Mouse (Mus musculus) embryonic facial prominence, embryonic 11.5 days (tissue): ENCODE measurements around the gene Itga8. TPM values are rescaled to one million over a fixed set of nuclear protein-coding genes. Genes with fewer than 3 reads are reported as not detected.

Source experiments
- ATAC-seq: fragments of 200-750 bp; cut with Nextera tagmentation; replicated peaks from 2 replicates; pipeline ENCODE4 v1.8.0; 2017; ENCODE audit warnings: low read depth; ENCODE audit not compliant: insufficient number of reproducible peaks, low FRiP score, low TSS enrichment
- DNase-seq: peaks from one replicate; pipeline ENCODE4 v3.0.0-alpha.2; 2015; ENCODE audit warnings: low spot score
- H3K27ac ChIP-seq: fragments of 300-500 bp; sonication (generic); replicated peaks from 2 replicates; pipeline ENCODE4 v1.5.1; 2014; ENCODE audit warnings: mild to moderate bottlenecking, low read depth, low read length, control low read depth
- H3K27me3 ChIP-seq: fragments of 300-500 bp; sonication (generic); 2 replicates; pipeline ENCODE4 v1.6.1; 2014; ENCODE audit warnings: mild to moderate bottlenecking, low read length, moderate library complexity, mixed read lengths; ENCODE audit not compliant: control insufficient read depth, insufficient read depth
- H3K36me3 ChIP-seq: fragments of 300-500 bp; sonication (generic); replicated peaks from 2 replicates; pipeline ENCODE4 v1.6.1; 2014; ENCODE audit warnings: low read depth, mild to moderate bottlenecking, low read length, moderate library complexity, mixed read lengths; ENCODE audit not compliant: control insufficient read depth, insufficient read depth
- H3K4me1 ChIP-seq: fragments of 300-500 bp; sonication (generic); 2 replicates; pipeline ENCODE4 v1.6.1; 2014; ENCODE audit warnings: low read length, mixed read lengths; ENCODE audit not compliant: control insufficient read depth, insufficient read depth
- H3K4me2 ChIP-seq: fragments of 300-500 bp; sonication (generic); 2 replicates; pipeline ENCODE4 v1.6.1; 2014; ENCODE audit warnings: low read depth, mild to moderate bottlenecking, control low read depth, low read length, moderate library complexity
- H3K4me3 ChIP-seq: fragments of 300-500 bp; sonication (generic); 2 replicates; pipeline ENCODE4 v1.5.1; 2014; ENCODE audit warnings: low read depth, low read length, control low read depth
- H3K9ac ChIP-seq: fragments of 300-500 bp; sonication (generic); replicated peaks from 2 replicates; pipeline ENCODE4 v1.6.1; 2014; ENCODE audit warnings: mild to moderate bottlenecking, control low read depth, low read length
- H3K9me3 ChIP-seq: fragments of 300-500 bp; sonication (generic); replicated peaks from 2 replicates; pipeline ENCODE4 v1.6.1; 2016; ENCODE audit warnings: mild to moderate bottlenecking, low read length, inconsistent platforms, mixed read lengths; ENCODE audit not compliant: control insufficient read depth
- WGBS: fragments of 180-500 bp; shearing (Covaris S2); extraction: QIAGEN DNeasy Blood & Tissue Kit; methylation state at CpG from one replicate; pipeline ENCODE4 v1.1.7; 2014; 5-methylcytosine and 5-hydroxymethylcytosine counted together
- polyA plus RNA-seq: library from polyadenylated mRNA; unstranded; fragments of >200 nt; fragmentation: Nextera tagmentation; extraction: Ambion mirVana; gene quantifications from 2 replicates; pipeline ENCODE4 v1.2.1, GENCODE M21; 2014

The Itga8 gene
- polyA plus RNA-seq, 1 experiment from 2014 or later = 9.4 TPM

DNA sequence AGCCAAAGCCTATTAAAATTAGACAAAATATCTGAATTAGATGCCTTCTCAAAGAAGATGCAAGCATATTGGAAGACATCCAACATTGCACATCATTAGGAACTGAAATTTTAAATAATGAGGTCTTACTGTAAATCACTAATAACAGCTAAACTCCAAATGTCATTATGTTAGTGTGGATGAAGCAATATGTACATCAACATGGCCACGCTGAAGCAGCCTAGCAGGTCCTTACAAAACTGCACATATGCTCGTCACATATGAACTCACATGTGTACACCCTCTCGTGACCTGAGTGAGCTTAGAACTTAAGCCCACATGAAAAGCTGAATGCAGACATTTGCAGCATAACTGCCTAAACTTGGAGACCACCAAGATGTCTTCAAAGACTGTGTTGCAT, 66.4 kb downstream of the Itga8 start:
- WGBS = 90% methylated on average over 3 of the region's 3 CpGs
- Histone ChIP-seq H3K9ac (no peak overlapping the region), H3K4me3 (no peak overlapping the region), H3K4me1 (no peaks in the 10 kb centered on the region), H3K4me2 (no peak overlapping the region), H3K9me3 (no peaks in the 10 kb centered on the region), H3K27ac (no peak overlapping the region), H3K27me3 (no peaks in the 10 kb centered on the region), H3K36me3 (no peaks in the 10 kb centered on the region)
- no peak for DNase-seq
- ATAC-seq = no peak

DNA sequence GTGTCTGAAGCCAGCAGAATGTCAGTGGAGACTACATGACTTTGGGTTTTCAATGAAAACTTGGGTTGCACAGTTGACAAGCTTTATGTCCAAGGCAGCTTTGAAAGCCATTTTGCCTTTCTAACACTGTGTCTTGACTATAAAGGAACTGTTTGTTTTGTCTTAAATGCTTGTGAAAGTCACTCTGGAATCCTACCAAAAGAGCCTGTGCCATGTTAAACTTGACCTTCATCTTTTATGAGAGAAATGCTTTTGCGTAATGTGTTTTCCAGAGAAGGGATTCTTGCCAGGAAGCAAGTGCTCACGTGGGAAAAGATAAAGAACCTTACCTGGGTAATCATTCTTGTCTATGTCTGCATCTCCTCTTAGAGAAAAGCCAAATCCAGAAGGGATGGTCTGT, 72.0 kb downstream of the Itga8 start:
- no peak overlapping the region for H3K9ac ChIP-seq
- H3K27me3 ChIP-seq = no peaks in the 10 kb centered on the region
- H3K36me3 ChIP-seq = no peaks in the 10 kb centered on the region
- no peaks in the 10 kb centered on the region for H3K9me3 ChIP-seq
- H3K4me1 ChIP-seq = no peaks in the 10 kb centered on the region
- H3K4me2 ChIP-seq = no peak overlapping the region
- ATAC-seq (no peak), DNase-seq (no peak)
- H3K27ac ChIP-seq = no peak overlapping the region
- WGBS = 96% methylated on average over 2 of the region's 2 CpGs
- H3K4me3 ChIP-seq = no peak overlapping the region

DNA sequence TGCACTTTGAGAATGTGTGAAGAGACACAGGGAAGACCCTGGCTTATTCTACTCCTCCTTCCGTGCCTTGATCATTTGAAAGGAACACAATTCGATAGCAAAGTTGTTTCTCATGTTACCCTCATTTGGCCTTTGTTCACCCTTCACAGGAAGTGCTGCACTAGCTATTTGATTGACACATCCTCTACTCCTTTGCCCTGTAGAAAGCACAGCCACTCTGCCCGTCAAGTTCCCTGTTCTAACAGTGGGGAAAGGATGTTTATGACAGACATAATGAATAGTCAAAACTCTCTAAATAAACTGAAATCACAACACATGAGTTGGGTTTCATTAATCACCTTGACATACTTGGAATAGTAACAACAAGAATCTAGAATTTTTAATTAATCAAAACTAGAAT, 73.4 kb downstream of the Itga8 start:
- no peak overlapping the region for H3K27ac ChIP-seq
- no peaks in the 10 kb centered on the region for H3K4me1 ChIP-seq
- H3K27me3 ChIP-seq = no peaks in the 10 kb centered on the region
- no peak overlapping the region for H3K9ac ChIP-seq
- H3K4me2 ChIP-seq = no peak overlapping the region
- no peaks in the 10 kb centered on the region for H3K9me3 ChIP-seq
- DNase-seq = no peak
- no peak overlapping the region for H3K4me3 ChIP-seq
- H3K36me3 ChIP-seq = no peaks in the 10 kb centered on the region
- ATAC-seq = no peak
- WGBS = 33% methylated on average over 3 of the region's 3 CpGs

DNA sequence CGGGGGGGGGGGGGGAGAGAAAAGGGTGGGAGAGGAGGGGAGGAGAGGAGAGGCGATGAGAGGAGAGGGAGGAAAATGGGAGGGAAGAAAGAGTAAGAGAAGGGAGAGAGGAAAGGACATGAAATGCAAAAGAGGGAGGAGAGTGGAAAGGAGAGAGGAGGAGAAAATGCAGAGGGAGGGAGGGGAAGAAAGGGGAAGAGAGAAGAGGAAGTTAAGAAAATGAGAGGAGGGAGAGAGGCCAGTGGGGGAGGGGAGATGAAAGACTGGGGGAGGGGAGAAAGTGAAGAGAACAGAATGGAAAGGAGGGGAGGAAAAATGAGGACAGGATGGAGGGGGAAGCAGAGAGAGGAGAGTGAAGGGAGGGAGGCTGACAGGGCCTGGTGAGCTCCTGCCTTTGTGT, 74.5 kb downstream of the Itga8 start:
- Histone ChIP-seq H3K4me3 (no peak overlapping the region), H3K9me3 (no peaks in the 10 kb centered on the region), H3K4me2 (no peak overlapping the region), H3K27ac (no peak overlapping the region), H3K27me3 (no peaks in the 10 kb centered on the region), H3K9ac (no peak overlapping the region), H3K36me3 (no peaks in the 10 kb centered on the region), H3K4me1 (no peaks in the 10 kb centered on the region)
- no peak for ATAC-seq
- 42% methylated on average over 1 of the region's 2 CpGs for WGBS
- DNase-seq = no peak

DNA sequence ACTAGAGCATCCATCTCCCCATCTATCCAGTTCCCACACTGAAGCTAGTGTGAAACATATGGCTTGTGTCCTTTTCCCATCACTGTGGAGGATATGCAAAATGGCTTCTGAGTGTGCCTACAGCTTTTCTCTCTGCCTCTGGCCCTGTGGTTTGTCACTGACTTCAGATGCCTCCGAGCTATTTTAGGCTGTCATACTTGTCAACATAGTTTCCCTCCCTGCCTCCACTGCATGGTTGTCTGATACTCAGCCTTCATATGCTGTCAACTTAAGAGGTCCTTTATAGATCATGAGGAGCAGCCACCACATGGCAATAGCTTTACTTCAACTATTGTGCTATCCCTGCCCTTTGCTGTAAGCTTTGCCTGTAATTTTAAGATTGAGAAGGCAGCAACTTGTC, 75.4 kb downstream of the Itga8 start:
- Histone ChIP-seq H3K4me2 (no peak overlapping the region), H3K4me1 (no peaks in the 10 kb centered on the region), H3K27ac (no peak overlapping the region), H3K27me3 (no peaks in the 10 kb centered on the region), H3K4me3 (no peak overlapping the region), H3K9ac (no peak overlapping the region), H3K36me3 (no peaks in the 10 kb centered on the region), H3K9me3 (no peaks in the 10 kb centered on the region)
- no peak for DNase-seq
- 71% methylated on average over 1 of the region's 1 CpGs for WGBS
- no peak for ATAC-seq

DNA sequence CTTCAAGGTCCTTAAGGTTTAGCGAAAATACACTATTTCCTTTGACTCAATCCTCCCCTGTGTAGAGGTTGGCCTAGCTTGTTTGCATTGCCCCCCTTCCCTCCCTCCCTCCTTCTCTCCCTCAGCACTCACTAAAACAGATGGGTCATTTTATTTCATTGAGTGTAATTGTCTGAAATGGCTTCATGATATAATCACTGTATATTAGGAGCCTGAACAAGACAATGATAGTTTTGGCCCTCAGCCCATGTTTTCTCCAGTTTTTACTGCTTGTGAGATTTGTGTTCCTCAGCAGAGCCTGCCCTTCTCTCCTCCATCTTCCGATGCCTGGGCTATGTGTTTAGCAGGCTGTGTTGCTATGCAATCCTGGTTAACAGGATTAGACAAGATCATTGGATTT, 80.1 kb downstream of the Itga8 start:
- 75% methylated on average over 2 of the region's 2 CpGs for WGBS

DNA sequence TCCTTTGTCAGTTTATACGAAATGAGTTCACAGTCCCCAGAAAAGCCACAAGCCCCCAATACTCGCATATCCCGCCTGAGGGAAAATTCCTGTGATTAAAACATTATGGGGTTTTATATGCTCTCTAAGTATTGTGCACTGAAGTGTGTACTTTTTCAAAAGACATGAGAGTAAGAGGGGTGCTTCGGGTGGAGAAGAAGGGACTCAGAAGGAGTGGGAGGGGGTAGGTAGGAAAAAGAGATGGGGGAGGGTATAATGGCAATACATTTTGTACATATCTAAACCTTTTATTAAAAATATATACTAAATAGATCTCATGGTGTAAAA, 88.3 kb downstream of the Itga8 start:
- WGBS = 48% methylated on average over 4 of the region's 4 CpGs
- DNase-seq = peak; percentile 34
- Histone ChIP-seq H3K27ac (no peak overlapping the region), H3K9me3 (no peaks in the 10 kb centered on the region), H3K4me2 (no peak overlapping the region), H3K36me3 (no peaks in the 10 kb centered on the region), H3K4me1 (no peaks in the 10 kb centered on the region), H3K27me3 (no peaks in the 10 kb centered on the region), H3K9ac (no peak overlapping the region), H3K4me3 (no peak overlapping the region)
- ATAC-seq = no peak

More for the DNA sequence above, 80.1 kb downstream of the Itga8 start:
- no peak for DNase-seq
- no peak overlapping the region for H3K4me3 ChIP-seq
- no peak for ATAC-seq
- no peaks in the 10 kb centered on the region for H3K36me3 ChIP-seq
- no peak overlapping the region for H3K9ac ChIP-seq
- no peaks in the 10 kb centered on the region for H3K4me1 ChIP-seq
- no peak overlapping the region for H3K4me2 ChIP-seq
- H3K27me3 ChIP-seq = no peaks in the 10 kb centered on the region
- no peaks in the 10 kb centered on the region for H3K9me3 ChIP-seq
- no peak overlapping the region for H3K27ac ChIP-seq

DNA sequence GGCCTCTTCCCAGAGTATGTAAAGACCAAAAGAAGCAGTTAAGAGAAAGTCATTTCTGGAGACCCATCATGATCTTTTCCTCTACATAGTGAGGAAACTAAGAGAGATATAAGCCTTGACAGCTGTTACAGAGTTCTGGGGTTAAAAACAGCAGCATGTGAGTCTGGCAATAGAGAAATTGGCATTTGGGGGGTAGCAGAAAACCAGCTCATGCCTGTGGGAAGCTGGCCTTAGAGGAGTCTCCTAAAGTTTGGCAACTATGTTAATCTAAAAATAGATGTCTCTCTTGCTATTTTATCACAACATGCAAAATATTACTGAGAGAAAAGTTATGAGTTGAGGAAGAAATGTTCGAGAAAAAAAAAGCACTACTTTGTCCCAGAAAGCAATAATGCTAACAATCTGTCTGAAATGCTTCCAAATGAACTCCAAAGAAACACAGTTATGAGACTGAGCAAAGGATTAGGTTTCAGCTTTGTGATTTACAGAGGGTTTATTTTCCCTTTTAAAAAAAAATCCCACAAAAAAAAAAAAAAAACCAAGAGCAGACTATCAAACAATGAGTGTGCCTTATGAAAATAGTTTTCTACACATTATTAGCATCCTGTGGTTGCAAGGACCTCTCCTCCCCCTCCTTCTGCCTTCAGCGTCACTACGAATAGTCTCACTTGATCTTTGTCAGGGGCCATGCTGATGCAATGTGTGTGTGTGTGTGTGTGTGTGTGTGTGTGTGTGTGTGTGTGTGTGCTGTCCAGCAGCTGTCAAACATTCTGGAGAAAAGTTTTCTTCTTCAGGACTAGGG, 88.9 kb downstream of the Itga8 start:
- Histone ChIP-seq H3K9me3 (no peaks in the 10 kb centered on the region), H3K27me3 (no peaks in the 10 kb centered on the region), H3K4me3 (no peak overlapping the region), H3K9ac (no peak overlapping the region), H3K27ac (peak overlapping the region; percentile 7; the same call in 1 of the 2 replicates), H3K4me2 (no peak overlapping the region), H3K4me1 (no peaks in the 10 kb centered on the region), H3K36me3 (no peaks in the 10 kb centered on the region)
- WGBS = 42% methylated on average over 3 of the region's 3 CpGs
- peak; percentile 43 for DNase-seq
- no peak for ATAC-seq
